Mouse (Mus musculus) liver, adult 2 months (tissue): ENCODE measurements around the gene Gjd3.

Source experiments
- CTCF ChIP-seq: fragments of 200-500 bp; IDR thresholded peaks from 2 replicates; pipeline ENCODE4 v1.5.1; 2011; ENCODE audit warnings: low read depth, low read length, control low read depth
- POLR2A ChIP-seq: fragments of 200-500 bp; IDR thresholded peaks from 2 replicates; pipeline ENCODE4 v1.6.1; 2011; ENCODE audit warnings: low read length, control low read depth; ENCODE audit not compliant: insufficient read depth; ENCODE audit errors: extremely low read depth

GRCm38 (mm10) chr11:98949958-98950460 lies 32.8 kb downstream of the Gjd3 start:
- TF ChIP-seq CTCF = no peak
- no peak for TF ChIP-seq POLR2A
